Mouse (Mus musculus) kidney, adult 2 months (tissue): ENCODE data around the gene Prpf8. TPM values are rescaled to one million over a fixed set of nuclear protein-coding genes. Genes with fewer than 3 reads are reported as not detected.

Experiments
- DNase-seq: peaks from one replicate; pipeline ENCODE4 v3.0.0; 2021
- H3K27ac ChIP-seq: fragments of 200-500 bp; 2 replicates; pipeline ENCODE4 v1.5.1; 2012; ENCODE audit warnings: low read depth, low read length, control low read depth, inconsistent platforms; ENCODE audit not compliant: insufficient read depth
- H3K27me3 ChIP-seq: fragments of 200-500 bp; replicated peaks from 2 replicates; pipeline ENCODE4 v1.6.1; 2012; ENCODE audit warnings: mild to moderate bottlenecking, moderate library complexity, low read length, inconsistent platforms; ENCODE audit not compliant: control insufficient read depth, insufficient read depth
- H3K36me3 ChIP-seq: fragments of 200-500 bp; 2 replicates; pipeline ENCODE4 v1.6.1; 2012; ENCODE audit warnings: mild to moderate bottlenecking, moderate library complexity, low read length, inconsistent platforms; ENCODE audit not compliant: control insufficient read depth, insufficient read depth
- H3K4me1 ChIP-seq: fragments of 200-500 bp; 2 replicates; pipeline ENCODE4 v1.6.1; 2011; ENCODE audit warnings: low read length; ENCODE audit not compliant: control insufficient read depth, insufficient read depth
- H3K4me3 ChIP-seq: fragments of 200-500 bp; 2 replicates; pipeline ENCODE4 v1.5.1; 2011; ENCODE audit warnings: mild to moderate bottlenecking, low read depth, low read length, control low read depth; ENCODE audit not compliant: insufficient read depth
- CTCF ChIP-seq: fragments of 200-500 bp; conservative IDR thresholded peaks from 2 replicates; pipeline ENCODE4 v1.5.1; 2011; ENCODE audit warnings: low read depth, mild to moderate bottlenecking, control low read depth, low read length, moderate library complexity, mixed read lengths; ENCODE audit not compliant: insufficient read depth, insufficient read length
- POLR2A ChIP-seq: fragments of 200-500 bp; IDR thresholded peaks from one replicate; pipeline ENCODE4 v1.6.1; 2011; ENCODE audit warnings: low read depth, low read length, control low read depth
- WGBS: fragments of 180-500 bp; shearing (Covaris S2); methylation state at CpG from one replicate; pipeline ENCODE4 v1.1.7; 2018; 5-methylcytosine and 5-hydroxymethylcytosine counted together
- polyA plus RNA-seq: library from polyadenylated mRNA; depleted of rRNA; stranded (reverse); fragments of >200 nt; gene quantifications from 2 replicates; pipeline ENCODE4 v1.2.3, GENCODE M21; 2012; rRNA removed

Prpf8 gene
- 88.0 and 92.7 TPM in 2 replicates for polyA plus RNA-seq

- Histone ChIP-seq H3K36me3 (no peaks in the 10 kb centered on the region), H3K27me3 (no peaks in the 10 kb centered on the region), H3K4me1 (peaks cover 7% of the 10 kb centered on the region; the same call in 1 of the 2 replicates), H3K27ac (peak within 1 kb of the TSS; percentile 45), H3K4me3 (peak within 1 kb of the TSS; percentile 55)
- peak; percentile 99 for DNase-seq
- TF ChIP-seq POLR2A (peak; percentile 70), CTCF (no peak)
- WGBS: under 1% methylated on average over 52 of the region's 52 CpGs
These were observed at the start of gene Prpf8 for GRCm38 (mm10) chr11:75486601-75487285. TSS of gene Prpf8 (plus strand) at chr11:75486816.

GRCm38 (mm10) chr11:75438194-75438593, 48.4 kb upstream of the Prpf8 start:
- H3K27ac ChIP-seq: no peak overlapping the region
- DNase-seq: no peak
- H3K27me3 ChIP-seq: no peaks in the 10 kb centered on the region
- no peaks in the 10 kb centered on the region; the same call in 1 of the 2 replicates for H3K36me3 ChIP-seq
- 77% methylated on average over 13 of the region's 13 CpGs for WGBS
- H3K4me1 ChIP-seq: peaks cover 19% of the 10 kb centered on the region
- peak overlapping the region; percentile 15 for H3K4me3 ChIP-seq
- TF ChIP-seq POLR2A (no peak), CTCF (no peak)

GRCm38 (mm10) chr11:75438804-75439203, 47.8 kb upstream of the Prpf8 start:
- TF ChIP-seq POLR2A: peak; percentile 18
- no peak for TF ChIP-seq CTCF
- WGBS: 62% methylated on average over 3 of the region's 3 CpGs
- H3K27me3 ChIP-seq: no peaks in the 10 kb centered on the region
- H3K27ac ChIP-seq: peak overlapping the region; percentile 81
- H3K36me3 ChIP-seq: no peaks in the 10 kb centered on the region; the same call in 1 of the 2 replicates
- H3K4me1 ChIP-seq: peaks cover 22% of the 10 kb centered on the region
- peak; percentile 86 for DNase-seq
- peak overlapping the region; percentile 35 for H3K4me3 ChIP-seq

- TF ChIP-seq POLR2A: peak; percentile 66
- TF ChIP-seq CTCF: no peak
- Histone ChIP-seq H3K27ac (peak within 1 kb of the TSS; percentile 81), H3K27me3 (no peaks in the 10 kb centered on the region), H3K36me3 (no peaks in the 10 kb centered on the region), H3K4me3 (peak within 1 kb of the TSS; percentile 35), H3K4me1 (peaks cover 26% of the 10 kb centered on the region)
- 49% methylated on average over 6 of the region's 6 CpGs for WGBS
- DNase-seq: peak; percentile 87
These were observed 47.3 kb upstream of the Prpf8 start, which contains the start of gene Serpinf2 for GRCm38 (mm10) chr11:75439363-75439762. TSS of gene Serpinf2 (minus strand) at chr11:75439591.

- H3K27ac ChIP-seq: no peak overlapping the region
- no peaks in the 10 kb centered on the region for H3K36me3 ChIP-seq
- no peak overlapping the region for H3K4me3 ChIP-seq
- DNase-seq: peak; percentile 66
- no peaks in the 10 kb centered on the region for H3K27me3 ChIP-seq
- WGBS: 91% methylated on average over 3 of the region's 3 CpGs
- no peak for TF ChIP-seq POLR2A
- no peak for TF ChIP-seq CTCF
- peaks cover 29% of the 10 kb centered on the region for H3K4me1 ChIP-seq
These were observed 46.7 kb upstream of the Prpf8 start for GRCm38 (mm10) chr11:75439951-75440350.

- H3K27ac ChIP-seq: no peak overlapping the region
- H3K4me3 ChIP-seq: no peak overlapping the region
- no peak for DNase-seq
- 90% methylated on average over 7 of the region's 7 CpGs for WGBS
- TF ChIP-seq CTCF (no peak), POLR2A (no peak)
- peaks cover 29% of the 10 kb centered on the region for H3K4me1 ChIP-seq
- peaks cover 7% of the 10 kb centered on the region for H3K36me3 ChIP-seq
- no peaks in the 10 kb centered on the region for H3K27me3 ChIP-seq
These were observed 45.6 kb upstream of the Prpf8 start for GRCm38 (mm10) chr11:75441034-75441433.

- Histone ChIP-seq H3K4me3 (no peak overlapping the region), H3K27me3 (no peaks in the 10 kb centered on the region), H3K4me1 (peaks cover 29% of the 10 kb centered on the region), H3K27ac (0 out of 2 replicates have a peak overlapping the region, but pooled peaks have one; percentile 4), H3K36me3 (peaks cover 7% of the 10 kb centered on the region)
- peak; percentile 89 for DNase-seq
- no peak for TF ChIP-seq POLR2A
- TF ChIP-seq CTCF: 0 out of 2 replicates have a peak, but pooled peaks have one; percentile 9
- 59% methylated on average over 16 of the region's 16 CpGs for WGBS
These were observed 45.0 kb upstream of the Prpf8 start for GRCm38 (mm10) chr11:75441601-75442000.
